Mouse (Mus musculus) lung, adult 2 months (tissue): Measurements from ENCODE around the gene Otop3.

Experiments
- CTCF ChIP-seq: fragments of 200-500 bp; IDR thresholded peaks from 2 replicates; pipeline ENCODE4 v1.5.1; 2011; ENCODE audit warnings: mild to moderate bottlenecking, low read length, control low read depth; ENCODE audit not compliant: insufficient read depth
- POLR2A ChIP-seq: fragments of 200-500 bp; IDR thresholded peaks from 2 replicates; pipeline ENCODE4 v1.6.1; 2011; ENCODE audit warnings: low read depth, mild to moderate bottlenecking, control low read depth, low read length, borderline replicate concordance; ENCODE audit errors: extremely low read depth

DNA sequence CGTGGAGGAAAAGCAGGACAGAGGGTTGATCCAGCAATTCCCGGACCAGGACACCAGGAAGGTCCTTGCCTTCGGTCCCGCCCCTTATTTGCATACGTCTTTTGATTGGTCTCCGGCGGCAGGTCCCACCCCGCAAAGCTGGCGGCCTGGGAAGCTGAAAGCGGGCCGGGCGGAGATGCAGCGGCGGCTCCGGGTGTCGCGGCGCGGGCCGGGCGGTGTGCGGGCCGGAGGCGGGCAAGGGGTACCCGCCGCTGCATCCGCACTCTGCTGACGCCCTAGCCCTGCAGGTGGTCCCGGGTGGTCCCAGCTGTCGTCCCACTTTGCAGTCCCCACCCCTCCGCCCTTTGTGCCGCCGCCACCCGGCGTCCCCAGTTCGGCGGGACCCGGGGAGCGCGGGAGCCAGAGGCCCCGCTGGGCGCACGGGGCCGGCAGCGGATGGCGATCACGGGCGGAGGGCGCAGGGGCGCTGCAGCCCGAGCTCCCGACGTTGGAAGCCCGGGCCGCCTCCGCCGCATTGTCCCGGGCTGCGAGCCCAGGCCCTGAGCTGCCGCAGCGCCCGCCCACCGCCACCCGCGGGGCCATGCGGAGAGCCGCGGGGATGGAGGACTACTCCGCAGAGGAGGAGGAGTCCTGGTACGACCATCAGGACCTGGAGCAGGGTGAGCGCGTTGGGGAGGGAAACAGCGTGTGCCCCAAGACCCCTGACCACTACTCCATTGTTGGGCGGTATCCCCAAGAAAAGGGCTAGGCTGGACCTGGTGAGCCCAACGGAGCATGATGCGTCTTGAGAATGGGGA is 47.4 kb downstream of the Otop3 start, which contains the start of gene Cdr2l:
- TF ChIP-seq POLR2A (no peak; the same call in none of the 2 replicates), CTCF (no peak)
